Mouse (Mus musculus) cerebellum, adult 2 months (tissue): Measurements from ENCODE around the gene Pygm.

ENCODE experiments used
- CTCF ChIP-seq: fragments of 200-500 bp; IDR thresholded peaks from 2 replicates; pipeline ENCODE4 v1.5.1; 2011; ENCODE audit warnings: low read depth, mild to moderate bottlenecking, control low read depth, low read length, moderate library complexity, borderline replicate concordance; ENCODE audit not compliant: insufficient read depth
- POLR2A ChIP-seq: fragments of 200-500 bp; IDR thresholded peaks from 2 replicates; pipeline ENCODE4 v1.6.1; 2011; ENCODE audit warnings: low read length, control low read depth, borderline replicate concordance; ENCODE audit not compliant: insufficient read depth

GRCm38 (mm10) chr19:6375423-6376254 is 8.6 kb upstream of the Pygm start:
- TF ChIP-seq CTCF (no peak), POLR2A (no peak)
